Mouse (Mus musculus) cerebellum, postnatal 10 days (tissue): Measurements from ENCODE around the gene Sf3b1.
"Not testable (repeated sequence)": the region's sequence is repeated elsewhere in the genome, so short reads cannot be mapped to it uniquely, and the experiment has no call there.

ENCODE experiments used
- DNase-seq, 2 experiments: peaks; one replicate each; pipeline ENCODE4 v3.0.0; 2021; ENCODE audit warnings: mixed read lengths in 2 of 2

The Sf3b1 gene

DNA sequence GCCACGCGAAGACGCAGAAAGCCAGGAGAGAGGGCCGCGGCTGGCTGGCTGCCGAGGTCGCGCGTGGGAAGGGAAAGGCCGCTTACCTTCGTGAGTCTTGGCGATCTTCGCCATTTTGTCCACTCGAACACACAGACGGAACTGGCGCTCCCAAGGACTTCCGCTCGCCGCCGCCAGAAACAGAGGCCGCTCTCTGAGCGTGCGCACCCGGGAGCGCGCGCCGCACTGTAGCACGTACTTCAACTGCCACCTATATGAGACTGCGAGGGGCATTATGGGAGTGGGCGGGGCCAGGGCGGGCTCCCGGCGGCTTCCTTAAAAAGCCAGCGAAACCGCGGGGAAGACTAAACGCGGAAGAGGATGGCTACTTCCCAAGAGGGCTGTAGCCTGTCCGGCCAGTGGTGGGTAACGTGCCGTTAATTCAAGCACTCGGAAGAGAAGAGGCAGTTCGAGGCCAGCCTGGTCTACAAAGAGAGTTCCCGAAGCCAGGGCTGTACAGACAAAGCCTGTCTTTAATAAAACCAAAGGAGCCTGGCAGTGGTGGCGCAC, at the start of gene Sf3b1:
TSS of gene Sf3b1 (minus strand) at position 229 of the 549 bp plus-strand sequence.
- peak; percentile 97 to 98 for DNase-seq

DNA sequence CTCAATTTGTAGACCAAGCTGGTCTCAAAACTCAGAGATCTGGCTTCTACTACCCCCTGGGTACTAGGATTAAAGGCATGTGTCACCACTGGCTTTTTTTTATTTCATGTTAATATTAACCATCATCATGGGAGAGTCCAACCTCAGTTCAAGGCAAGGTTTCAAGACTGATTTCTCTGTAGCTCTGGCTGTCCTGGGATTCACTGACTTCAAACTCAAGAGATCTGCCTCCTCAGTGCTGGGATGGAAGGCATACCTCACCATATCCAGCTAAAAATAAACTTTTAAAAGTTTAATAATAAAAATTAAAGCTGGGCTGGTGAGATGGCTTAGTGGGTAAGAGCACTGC, 49.1 kb upstream of the Sf3b1 start:
- no peak for DNase-seq

- no peak for DNase-seq
These were observed 48.5 kb upstream of the Sf3b1 start for GRCm38 (mm10) chr1:55075652-55076394.

DNA sequence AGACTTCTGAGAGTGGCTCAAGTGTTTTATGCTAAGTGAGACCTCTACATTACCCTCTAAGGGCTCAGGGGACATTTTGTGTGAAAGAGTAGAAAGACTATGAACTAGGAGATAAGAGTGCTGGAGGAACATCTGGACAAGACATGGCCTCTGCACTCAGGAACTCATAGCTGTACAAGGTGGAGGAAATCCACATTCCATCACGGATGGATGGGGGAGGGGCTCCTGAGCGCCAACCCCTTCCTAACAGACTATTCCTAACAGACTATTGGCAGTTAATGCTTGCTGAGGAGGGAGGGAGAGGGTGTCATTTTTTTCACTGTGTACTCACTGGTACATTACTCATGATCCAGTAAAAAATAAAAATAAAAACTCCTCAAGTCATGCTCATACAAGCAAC, 47.5 kb upstream of the Sf3b1 start:
- no peak for DNase-seq

DNA sequence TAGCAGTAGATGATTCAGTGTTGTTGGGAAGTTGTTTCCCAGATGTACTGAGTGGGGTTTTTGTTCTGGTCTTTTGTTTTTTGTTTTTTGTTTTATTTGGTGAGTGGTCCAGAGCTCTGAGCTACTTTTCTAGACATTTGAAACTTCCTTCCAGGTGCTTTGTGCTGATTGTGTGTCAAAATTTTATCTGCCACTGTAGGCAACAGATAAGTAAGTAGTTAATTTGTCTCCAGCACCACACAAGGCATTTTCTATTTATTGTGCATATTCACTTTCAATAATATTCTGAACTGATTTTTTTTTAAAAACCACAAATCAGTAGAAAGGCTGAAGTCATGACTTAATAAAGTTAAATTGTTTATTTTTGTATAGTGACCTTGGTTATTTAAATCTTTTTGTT, 45.0 kb upstream of the Sf3b1 start:
- DNase-seq, result not testable (repeated sequence)

- DNase-seq, result no peak
These were observed 34.5 kb upstream of the Sf3b1 start for GRCm38 (mm10) chr1:55061772-55062171.

GRCm38 (mm10) chr1:55061099-55061498, 33.8 kb upstream of the Sf3b1 start:
- DNase-seq, result no peak

DNA sequence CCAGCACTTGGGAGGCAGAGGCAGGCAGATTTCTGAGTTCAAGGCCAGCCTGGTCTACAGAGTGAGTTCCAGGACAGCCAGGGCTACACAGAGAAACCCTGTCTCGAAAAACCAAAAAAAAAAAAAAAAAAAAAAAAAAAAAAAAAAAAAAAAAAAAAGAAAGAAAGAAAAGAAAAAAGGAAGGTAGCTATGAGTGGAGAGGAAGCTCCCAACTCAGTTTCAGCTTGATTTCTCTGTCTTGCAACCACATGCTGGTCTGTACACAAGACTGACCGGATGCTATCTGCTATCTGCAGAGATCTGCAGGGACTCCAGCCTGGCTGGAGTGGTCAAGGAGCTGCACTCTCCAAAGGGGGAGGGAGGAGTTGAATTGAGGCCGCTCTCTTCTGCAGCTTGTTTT, 31.1 kb upstream of the Sf3b1 start:
- DNase-seq, result not testable (repeated sequence)

GRCm38 (mm10) chr1:55055322-55056115, 28.2 kb upstream of the Sf3b1 start:
- no peak for DNase-seq

DNA sequence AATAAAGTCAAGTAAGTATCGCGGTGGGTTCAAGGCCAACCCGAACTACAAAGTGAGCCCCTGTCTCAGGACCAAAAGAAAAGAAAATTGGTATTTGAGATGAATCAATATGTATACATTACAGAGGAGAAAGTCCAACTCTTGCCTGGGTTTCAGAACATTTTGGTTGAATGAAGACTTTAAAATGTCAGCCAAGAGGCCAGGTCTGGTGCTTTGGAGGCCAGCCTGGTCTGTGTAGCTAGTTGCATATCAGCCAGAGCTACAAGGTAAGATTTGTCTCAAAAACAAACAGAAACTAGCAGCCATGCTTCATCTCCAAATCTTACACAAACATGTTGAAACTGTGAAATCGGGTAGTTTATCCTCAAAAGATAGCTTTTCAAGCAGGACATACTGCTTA, 26.3 kb upstream of the Sf3b1 start:
- DNase-seq, result no peak

DNA sequence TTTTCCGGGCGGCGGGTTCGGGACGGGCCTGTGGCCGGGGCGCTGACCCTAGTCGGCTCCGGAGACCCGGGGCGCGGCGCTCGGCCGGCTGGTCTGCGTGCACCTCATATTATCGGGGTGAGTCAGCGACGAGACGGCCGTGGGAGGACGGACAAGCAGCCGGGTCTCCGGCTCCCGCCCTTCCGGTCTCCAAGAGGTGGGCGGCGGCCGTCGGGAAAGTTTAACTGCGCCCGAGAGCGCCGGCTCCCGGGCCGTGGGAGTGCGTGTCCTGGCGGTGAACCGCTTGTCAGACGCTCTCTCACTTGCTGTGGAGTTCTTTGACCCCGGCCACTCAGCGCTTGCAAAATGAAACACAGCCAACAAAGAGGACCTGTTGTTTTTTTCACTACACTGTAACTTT, 25.7 kb upstream of the Sf3b1 start:
- DNase-seq, result no peak

DNA sequence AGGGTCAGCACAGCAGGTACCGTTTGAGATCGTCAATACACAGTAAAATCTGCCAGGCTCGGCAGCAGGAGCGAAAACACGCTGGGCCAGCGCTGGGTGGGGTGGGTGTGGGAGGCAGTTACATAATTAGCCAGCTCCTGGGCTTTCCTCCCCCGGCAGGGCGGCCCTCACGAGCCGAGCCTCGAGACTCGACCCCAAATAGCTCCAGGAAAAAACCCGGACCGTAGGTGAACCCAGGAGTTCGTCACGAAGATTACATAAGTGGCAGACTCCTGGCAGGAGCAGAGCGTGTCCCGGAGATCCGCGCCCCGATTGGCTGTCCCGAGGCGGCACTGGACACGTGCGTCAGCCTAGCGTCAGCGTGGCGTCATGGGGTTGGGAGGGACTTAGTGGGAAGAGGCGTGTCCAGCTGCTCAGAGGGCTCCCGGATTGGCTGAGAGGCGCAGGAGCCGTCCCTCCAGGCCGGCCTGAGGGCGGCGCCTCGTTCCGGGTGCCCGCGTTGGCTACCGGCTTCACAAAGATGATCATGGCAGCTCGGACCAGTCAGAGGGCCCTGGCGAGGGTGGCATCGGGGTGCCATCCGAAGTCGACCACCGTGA, 25.2 kb upstream of the Sf3b1 start, which contains the start of gene Coq10b:
TSS of gene Coq10b (plus strand) at position 416 of the 599 bp plus-strand sequence.
- peak; percentile 99 for DNase-seq

GRCm38 (mm10) chr1:55051671-55052070, 24.4 kb upstream of the Sf3b1 start:
- DNase-seq, result no peak

DNA sequence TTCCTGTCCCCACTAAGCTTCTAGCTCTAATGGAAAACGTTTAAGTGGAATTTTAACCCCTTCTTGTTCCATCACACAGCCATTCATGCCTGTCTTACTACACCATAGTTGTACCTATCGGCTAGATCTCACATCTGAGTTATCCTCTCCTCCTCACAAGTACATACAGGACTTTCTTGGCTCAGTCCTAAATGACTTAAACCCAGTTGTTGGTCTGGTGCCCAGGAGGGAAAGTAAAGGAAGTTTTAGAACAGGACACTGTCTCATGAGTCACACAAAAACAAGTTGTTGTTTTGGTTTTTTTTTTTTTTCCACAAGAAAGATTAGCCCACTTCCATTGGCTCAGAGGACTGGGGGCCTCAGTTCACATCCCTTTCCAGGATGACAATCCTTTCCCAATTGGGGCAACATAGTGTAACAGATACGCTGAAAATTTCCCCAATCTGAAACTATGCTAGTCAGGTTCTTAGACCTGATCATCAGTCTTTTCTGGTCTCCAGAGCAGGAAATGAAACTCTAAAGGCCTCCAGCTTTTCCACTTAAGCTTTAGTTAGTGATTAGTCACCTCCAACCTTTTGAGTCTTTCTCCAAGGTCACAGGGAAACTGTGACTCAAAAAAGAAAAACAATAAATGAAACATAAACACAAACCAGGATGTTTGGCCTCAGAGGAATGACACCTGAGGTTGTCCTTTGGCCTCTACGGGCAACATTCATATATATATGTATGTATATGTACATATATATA, 21.7 kb upstream of the Sf3b1 start:
- DNase-seq, result no peak

- no peak for DNase-seq
These were observed 15.9 kb upstream of the Sf3b1 start for GRCm38 (mm10) chr1:55043164-55043563.

- no peak for DNase-seq
These were observed 15.0 kb upstream of the Sf3b1 start for GRCm38 (mm10) chr1:55042246-55042645.

DNA sequence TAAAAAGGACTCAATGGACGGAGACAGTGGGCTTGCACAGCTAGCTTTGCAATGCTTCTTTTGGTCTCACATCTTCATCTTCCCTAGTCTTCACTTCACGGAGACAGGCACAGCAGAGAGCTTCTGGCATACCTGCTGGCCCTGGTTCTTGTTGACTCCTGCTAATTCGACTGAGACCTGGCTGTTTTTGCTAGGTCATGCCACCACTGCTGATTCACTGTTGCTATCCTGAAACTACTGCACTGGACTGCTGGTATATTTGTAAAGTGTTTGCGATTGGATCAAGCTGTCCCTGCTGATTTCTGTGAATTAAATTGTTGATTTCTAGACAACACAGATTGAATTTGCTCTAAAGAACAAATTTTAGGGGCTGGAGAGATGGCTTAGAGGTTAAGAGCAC, 14.4 kb upstream of the Sf3b1 start:
- no peak for DNase-seq

DNA sequence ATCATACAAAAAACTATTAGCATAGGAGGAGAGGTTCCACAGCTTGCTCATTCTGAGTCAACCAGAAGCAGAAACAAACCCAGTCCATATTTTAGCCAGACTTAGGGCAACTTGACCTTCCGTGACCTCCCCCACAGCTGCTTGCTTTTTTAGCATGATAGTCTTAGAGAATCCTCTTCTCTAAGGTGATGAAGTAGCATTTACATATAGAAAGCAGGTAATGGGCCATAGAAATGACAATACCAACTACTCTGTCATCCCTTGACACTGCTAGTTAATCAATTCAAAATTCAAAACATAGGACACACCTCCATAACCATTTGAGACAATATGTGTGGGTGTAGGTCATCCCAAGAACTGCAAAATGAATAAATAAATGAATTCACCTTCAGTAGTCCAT, 12.7 kb upstream of the Sf3b1 start:
- DNase-seq, result no peak

DNA sequence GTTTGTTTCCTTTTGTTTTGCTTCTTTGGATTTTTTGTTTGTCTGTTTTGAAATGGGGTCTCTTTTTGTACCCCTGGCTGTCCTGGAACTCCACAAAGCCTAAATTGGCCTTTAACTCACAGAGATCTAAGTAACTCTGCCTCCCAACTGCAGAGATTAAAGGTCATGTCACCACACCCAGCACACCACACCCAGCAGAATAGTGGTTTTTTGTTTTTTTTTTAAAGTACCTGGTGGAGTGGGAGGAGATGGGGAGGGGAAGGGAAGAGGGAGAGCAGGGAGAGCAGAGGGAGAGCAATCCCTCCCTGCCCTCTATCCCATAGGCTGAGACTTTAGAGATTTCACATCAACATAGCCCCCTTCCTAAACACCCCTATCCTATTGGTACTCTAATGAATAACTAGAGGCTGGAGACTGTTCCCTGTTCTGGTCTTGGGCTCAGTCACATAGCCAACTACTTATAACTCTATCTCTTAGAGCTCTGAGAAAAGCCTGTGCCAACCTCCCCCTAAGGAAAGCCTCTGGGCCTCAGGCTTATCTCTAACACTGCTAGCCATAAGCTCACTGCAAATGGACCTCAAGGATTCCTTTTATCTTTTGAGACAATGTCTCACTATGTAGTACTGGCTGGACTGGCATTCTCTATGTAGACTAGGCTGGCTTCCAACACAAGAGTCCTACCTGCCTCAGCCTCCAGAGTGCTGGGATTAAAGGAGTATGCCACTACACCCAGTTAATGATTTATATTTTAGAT, 3.9 kb upstream of the Sf3b1 start:
- DNase-seq, result no peak

GRCm38 (mm10) chr1:55029446-55029845, 2.2 kb upstream of the Sf3b1 start:
- DNase-seq, result no peak

- no peak for DNase-seq
These were observed 1.4 kb upstream of the Sf3b1 start for GRCm38 (mm10) chr1:55028512-55029249.
